Mouse (Mus musculus) embryonic facial prominence, embryonic 14.5 days (tissue): ENCODE results near the gene Sgms1. TPM values are rescaled to one million over a fixed set of nuclear protein-coding genes. Genes with fewer than 3 reads are reported as not detected.
A peak's percentile ranks its signal among the peaks of the same experiment; 100 is the strongest.

Source experiments
- ATAC-seq: fragments of 200-750 bp; cut with Nextera tagmentation; 2 replicates; pipeline ENCODE4 v1.8.0; 2017; ENCODE audit warnings: low read depth, moderate number of reproducible peaks, moderate TSS enrichment
- DNase-seq: peaks from one replicate; pipeline ENCODE4 v3.0.0-alpha.2; 2015; ENCODE audit warnings: low spot score
- H3K27ac ChIP-seq: fragments of 300-500 bp; sonication (generic); replicated peaks from 2 replicates; pipeline ENCODE4 v1.5.1; 2014; ENCODE audit warnings: low read depth, mild to moderate bottlenecking, low read length, moderate library complexity
- H3K27me3 ChIP-seq: fragments of 300-500 bp; sonication (generic); replicated peaks from 2 replicates; pipeline ENCODE4 v1.6.1; 2014; ENCODE audit warnings: low read length; ENCODE audit not compliant: control insufficient read depth, insufficient read depth
- H3K36me3 ChIP-seq: fragments of 300-500 bp; sonication (generic); 2 replicates; pipeline ENCODE4 v1.6.1; 2014; ENCODE audit warnings: low read length, mixed read lengths; ENCODE audit not compliant: control insufficient read depth, insufficient read depth
- H3K4me1 ChIP-seq: fragments of 300-500 bp; sonication (generic); 2 replicates; pipeline ENCODE4 v1.6.1; 2014; ENCODE audit warnings: antibody characterized with exemption, low read length; ENCODE audit not compliant: control insufficient read depth, insufficient read depth
- H3K4me2 ChIP-seq: fragments of 300-500 bp; sonication (generic); 2 replicates; pipeline ENCODE4 v1.6.1; 2014; ENCODE audit warnings: low read depth, mild to moderate bottlenecking, low read length, moderate library complexity, mixed read lengths
- H3K4me3 ChIP-seq: fragments of 300-500 bp; sonication (generic); 2 replicates; pipeline ENCODE4 v1.5.1; 2014; ENCODE audit warnings: low read depth, mild to moderate bottlenecking, low read length
- H3K9ac ChIP-seq: fragments of 300-500 bp; sonication (generic); 2 replicates; pipeline ENCODE4 v1.6.1; 2014; ENCODE audit warnings: low read depth, mild to moderate bottlenecking, low read length, moderate library complexity, mixed read lengths
- H3K9me3 ChIP-seq: fragments of 300-500 bp; sonication (generic); 2 replicates; pipeline ENCODE4 v1.6.1; 2016; ENCODE audit warnings: low read length; ENCODE audit not compliant: control insufficient read depth
- WGBS: fragments of 180-500 bp; shearing (Covaris S2); extraction: QIAGEN DNeasy Blood & Tissue Kit; methylation state at CpG from one replicate; pipeline ENCODE4 v1.1.7; 2014; 5-methylcytosine and 5-hydroxymethylcytosine counted together
- polyA plus RNA-seq: library from polyadenylated mRNA; unstranded; fragments of >200 nt; fragmentation: Nextera tagmentation; extraction: Ambion mirVana; gene quantifications from 2 replicates; pipeline ENCODE4 v1.2.1, GENCODE M21; 2014

Gene Sgms1
- polyA plus RNA-seq, 1 experiment from 2014 or later: 29.7 TPM

- 23% methylated on average over 17 of the region's 17 CpGs for WGBS
- ATAC-seq: no peak; the same call in 1 of the 2 replicates
- Histone ChIP-seq H3K9me3 (no peaks in the 10 kb centered on the region), H3K4me2 (peak overlapping the region; percentile 30), H3K4me3 (no peak overlapping the region), H3K27ac (0 out of 2 replicates have a peak overlapping the region, but pooled peaks have one; percentile 7), H3K9ac (0 out of 2 replicates have a peak overlapping the region, but pooled peaks have one; percentile 15), H3K36me3 (no peaks in the 10 kb centered on the region), H3K4me1 (peaks cover 58% of the 10 kb centered on the region), H3K27me3 (no peaks in the 10 kb centered on the region)
- DNase-seq: no peak
Observed at GRCm38 (mm10) chr19:32343937-32344737, 45.4 kb downstream of the Sgms1 start.

DNA sequence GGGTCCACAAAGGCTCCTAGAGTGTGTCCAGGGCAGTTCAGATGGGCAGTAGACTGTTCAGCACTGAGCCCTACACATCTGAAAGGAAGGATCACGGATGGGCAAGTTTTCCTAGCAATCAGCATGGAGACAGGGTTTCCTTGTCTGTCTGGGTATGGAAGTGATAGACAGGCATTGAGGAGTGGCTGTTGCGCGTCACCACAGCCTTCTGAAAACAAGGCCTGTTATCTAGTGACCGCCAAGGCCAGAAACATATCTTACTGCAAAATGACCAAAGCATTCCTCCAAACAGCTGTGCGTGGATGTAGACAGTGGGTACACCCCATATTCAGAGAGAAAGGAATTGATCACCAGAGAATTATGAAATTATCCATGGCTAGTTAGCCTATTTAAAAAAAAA, 47.1 kb downstream of the Sgms1 start:
- ATAC-seq (no peak), DNase-seq (no peak)
- Histone ChIP-seq H3K27me3 (no peaks in the 10 kb centered on the region), H3K9ac (no peak overlapping the region), H3K27ac (no peak overlapping the region), H3K36me3 (no peaks in the 10 kb centered on the region), H3K9me3 (no peaks in the 10 kb centered on the region), H3K4me3 (no peak overlapping the region), H3K4me1 (peaks cover 65% of the 10 kb centered on the region), H3K4me2 (no peak overlapping the region)
- 63% methylated on average over 5 of the region's 5 CpGs for WGBS

- no peak overlapping the region for H3K4me2 ChIP-seq
- DNase-seq (peak; percentile 74), ATAC-seq (peak; percentile 45; the same call in 1 of the 2 replicates)
- H3K27me3 ChIP-seq: no peaks in the 10 kb centered on the region
- no peaks in the 10 kb centered on the region for H3K9me3 ChIP-seq
- H3K4me3 ChIP-seq: no peak overlapping the region
- no peaks in the 10 kb centered on the region for H3K36me3 ChIP-seq
- 34% methylated on average over 2 of the region's 2 CpGs for WGBS
- H3K4me1 ChIP-seq: peaks cover 62% of the 10 kb centered on the region
- H3K9ac ChIP-seq: no peak overlapping the region
- no peak overlapping the region for H3K27ac ChIP-seq
Observed at GRCm38 (mm10) chr19:32341091-32341490, 48.4 kb downstream of the Sgms1 start.

DNA sequence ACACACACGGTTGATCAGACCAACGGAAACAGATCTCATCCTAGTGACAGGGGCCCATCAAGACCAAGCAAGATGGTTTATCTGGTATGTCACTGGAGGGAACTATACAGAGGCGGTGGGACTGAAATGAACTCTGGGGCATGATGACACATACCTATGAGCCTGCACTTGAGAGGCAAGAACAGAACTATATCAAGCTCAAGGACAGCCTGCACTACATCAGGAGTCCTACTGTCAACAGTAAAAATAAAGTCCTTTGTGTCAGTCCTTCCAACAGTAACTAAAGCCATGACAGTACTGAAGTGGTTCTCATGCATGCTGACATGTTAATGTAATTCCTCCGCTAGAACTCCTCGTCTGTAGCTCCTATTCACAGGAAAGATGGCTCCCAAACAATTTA, 49.3 kb downstream of the Sgms1 start:
- no peaks in the 10 kb centered on the region for H3K36me3 ChIP-seq
- no peak overlapping the region for H3K27ac ChIP-seq
- H3K27me3 ChIP-seq: no peaks in the 10 kb centered on the region
- H3K9ac ChIP-seq: no peak overlapping the region
- no peaks in the 10 kb centered on the region for H3K9me3 ChIP-seq
- WGBS: 94% methylated on average over 5 of the region's 5 CpGs
- no peak overlapping the region for H3K4me2 ChIP-seq
- H3K4me1 ChIP-seq: peaks cover 53% of the 10 kb centered on the region
- H3K4me3 ChIP-seq: no peak overlapping the region
- no peak for ATAC-seq
- no peak for DNase-seq

DNA sequence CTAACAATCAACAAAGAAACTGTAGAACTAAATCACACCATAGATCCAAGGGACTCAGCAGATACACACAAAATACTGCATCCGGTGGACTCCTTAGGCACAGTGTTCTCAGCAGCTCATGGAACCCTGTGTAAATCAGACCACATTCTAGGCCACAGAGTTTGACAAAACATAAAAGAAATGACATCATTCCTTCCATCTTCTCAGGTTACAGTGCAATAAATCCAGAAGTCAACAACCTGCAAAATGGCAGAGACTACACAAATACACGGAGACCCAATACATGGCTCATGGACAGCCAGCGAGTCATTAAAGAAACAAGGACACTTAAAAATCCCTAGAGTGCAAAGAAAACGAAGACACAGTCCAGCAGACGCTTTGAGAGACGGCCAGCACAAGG, 51.8 kb downstream of the Sgms1 start:
- DNase-seq (peak; percentile 56), ATAC-seq (no peak)
- 40% methylated on average over 6 of the region's 6 CpGs for whole genome bisulfite sequencing
- Histone ChIP-seq H3K27ac (peak overlapping the region; percentile 63), H3K9ac (no peak overlapping the region), H3K36me3 (no peaks in the 10 kb centered on the region), H3K27me3 (no peaks in the 10 kb centered on the region), H3K4me3 (no peak overlapping the region), H3K4me2 (no peak overlapping the region), H3K4me1 (peaks cover 34% of the 10 kb centered on the region), H3K9me3 (no peaks in the 10 kb centered on the region)

- DNase-seq (no peak), ATAC-seq (no peak)
- H3K4me1 ChIP-seq: peaks cover 14% of the 10 kb centered on the region
- 94% methylated on average over 2 of the region's 2 CpGs for WGBS
- no peaks in the 10 kb centered on the region for H3K27me3 ChIP-seq
- H3K4me3 ChIP-seq: no peak overlapping the region
- H3K9me3 ChIP-seq: no peaks in the 10 kb centered on the region
- H3K4me2 ChIP-seq: no peak overlapping the region
- H3K9ac ChIP-seq: no peak overlapping the region
- H3K27ac ChIP-seq: no peak overlapping the region
- H3K36me3 ChIP-seq: no peaks in the 10 kb centered on the region
Observed at GRCm38 (mm10) chr19:32334751-32335150, 54.8 kb downstream of the Sgms1 start.

- no peak for DNase-seq
- Histone ChIP-seq H3K4me2 (no peak overlapping the region), H3K36me3 (no peaks in the 10 kb centered on the region), H3K27me3 (no peaks in the 10 kb centered on the region), H3K4me1 (peaks cover 14% of the 10 kb centered on the region), H3K4me3 (no peak overlapping the region), H3K9ac (no peak overlapping the region), H3K27ac (no peak overlapping the region), H3K9me3 (no peaks in the 10 kb centered on the region)
- no peak for ATAC-seq
- 83% methylated on average over 4 of the region's 4 CpGs for WGBS
Observed at GRCm38 (mm10) chr19:32333544-32333943, 56.0 kb downstream of the Sgms1 start.

GRCm38 (mm10) chr19:32332779-32333460, 56.6 kb downstream of the Sgms1 start:
- WGBS: 96% methylated on average over 17 of the region's 17 CpGs
- Histone ChIP-seq H3K4me2 (no peak overlapping the region), H3K27me3 (no peaks in the 10 kb centered on the region), H3K4me3 (no peak overlapping the region), H3K4me1 (peaks cover 12% of the 10 kb centered on the region), H3K9ac (no peak overlapping the region), H3K36me3 (no peaks in the 10 kb centered on the region), H3K9me3 (no peaks in the 10 kb centered on the region), H3K27ac (no peak overlapping the region)
- ATAC-seq: no peak
- no peak for DNase-seq
